Mouse (Mus musculus) neural tube, embryonic 10.5 days (tissue): ENCODE data around the gene Sacm1l.
A peak's percentile ranks its signal among the peaks of the same experiment; 100 is the strongest.

Experiments used
- DNase-seq: peaks from one replicate; pipeline ENCODE4 v3.0.0-alpha.2; 2017; ENCODE audit warnings: low spot score; ENCODE audit errors: extremely low spot score

Sacm1l gene

GRCm38 (mm10) chr9:123529392-123530157 is at the start of gene Sacm1l:
Gene Sacm1l (plus strand): TSS chr9:123529759.
- peak; percentile 100 for DNase-seq

- DNase-seq: no peak
Measured at GRCm38 (mm10) chr9:123479876-123480252, 49.7 kb upstream of the Sacm1l start.

GRCm38 (mm10) chr9:123480253-123480921 is 49.2 kb upstream of the Sacm1l start:
- DNase-seq: no peak

GRCm38 (mm10) chr9:123481136-123481535 is 48.4 kb upstream of the Sacm1l start:
- DNase-seq: no peak

GRCm38 (mm10) chr9:123483598-123483997 is 46.0 kb upstream of the Sacm1l start:
- DNase-seq: no peak

GRCm38 (mm10) chr9:123484830-123485229 is 44.7 kb upstream of the Sacm1l start:
- DNase-seq: no peak

GRCm38 (mm10) chr9:123485561-123485960 is 44.0 kb upstream of the Sacm1l start:
- no peak for DNase-seq

- no peak for DNase-seq
Measured at GRCm38 (mm10) chr9:123486635-123487034, 42.9 kb upstream of the Sacm1l start.

GRCm38 (mm10) chr9:123489073-123489472 is 40.5 kb upstream of the Sacm1l start:
- DNase-seq: no peak

GRCm38 (mm10) chr9:123489727-123490343 is 39.7 kb upstream of the Sacm1l start:
- no peak for DNase-seq

- no peak for DNase-seq
Measured at GRCm38 (mm10) chr9:123490930-123491329, 38.6 kb upstream of the Sacm1l start.

GRCm38 (mm10) chr9:123491917-123492585 is 37.5 kb upstream of the Sacm1l start:
- no peak for DNase-seq

GRCm38 (mm10) chr9:123496665-123497064 is 32.9 kb upstream of the Sacm1l start:
- DNase-seq: no peak

- no peak for DNase-seq
Measured at GRCm38 (mm10) chr9:123497906-123498305, 31.7 kb upstream of the Sacm1l start.

- no peak for DNase-seq
Measured at GRCm38 (mm10) chr9:123500480-123500879, 29.1 kb upstream of the Sacm1l start.

GRCm38 (mm10) chr9:123503171-123503834 is 26.3 kb upstream of the Sacm1l start:
- DNase-seq: no peak

- DNase-seq: peak; percentile 39
Measured at GRCm38 (mm10) chr9:123504325-123504724, 25.2 kb upstream of the Sacm1l start.

- DNase-seq: no peak
Measured at GRCm38 (mm10) chr9:123505598-123505997, 24.0 kb upstream of the Sacm1l start.

- no peak for DNase-seq
Measured at GRCm38 (mm10) chr9:123506270-123507146, 23.1 kb upstream of the Sacm1l start.

- DNase-seq: no peak
Measured at GRCm38 (mm10) chr9:123507380-123507779, 22.2 kb upstream of the Sacm1l start.
